Mouse (Mus musculus): ENCODE data around the gene Cog1. TPM values are rescaled to one million over a fixed set of nuclear protein-coding genes. Genes with fewer than 3 reads are reported as not detected.
A peak's percentile ranks its signal among the peaks of the same experiment; 100 is the strongest.

Cog1 gene
- total and polyA plus RNA-seq, 2 experiments from 2014 or later, result 12.3 to 26.5 TPM

GRCm38 (mm10) chr11:113691851-113692250, 42.9 kb downstream of the Cog1 start:
- no peaks in the 10 kb centered on the region for H3K27me3 ChIP-seq (ENCODE audit: control insufficient read depth, insufficient read depth, low read length)
- no peak overlapping the region for H3K27ac ChIP-seq (ENCODE audit: low read depth)
- ATAC-seq (ENCODE audit: insufficient read depth, low read depth) (no peak), DNase-seq (ENCODE audit: low spot score) (no peak)
- 62% methylated on average over 3 of the region's 3 CpGs for WGBS
- TF ChIP-seq CTCF (IDR thresholded peaks at IDR 0.05; ENCODE audit: low read depth), result no peak
- no peak for TF ChIP-seq EP300 (IDR thresholded peaks at IDR 0.05; ENCODE audit: low read depth)
- no peak overlapping the region for H3K4me2 ChIP-seq (ENCODE audit: low read depth, low read length)
- no peak overlapping the region for H3K9ac ChIP-seq (replicated peaks; ENCODE audit: low read depth, low read length)
- H3K9me3 ChIP-seq (replicated peaks; ENCODE audit: control insufficient read depth, low read length), result no peaks in the 10 kb centered on the region
- no peaks in the 10 kb centered on the region for H3K4me1 ChIP-seq (ENCODE audit: control insufficient read depth, insufficient read depth)
- no peak overlapping the region for H3K4me3 ChIP-seq (ENCODE audit: low read depth, low read length)
- peaks cover 72% of the 10 kb centered on the region for H3K36me3 ChIP-seq (replicated peaks; ENCODE audit: control insufficient read depth, insufficient read depth, low read length)

GRCm38 (mm10) chr11:113697571-113697970, 48.6 kb downstream of the Cog1 start:
- WGBS, result 63% methylated on average over 5 of the region's 5 CpGs
- Histone ChIP-seq H3K4me2 (ENCODE audit: low read depth, low read length) (no peak overlapping the region), H3K27ac (ENCODE audit: low read depth) (no peak overlapping the region), H3K36me3 (replicated peaks; ENCODE audit: control insufficient read depth, insufficient read depth, low read length) (peaks cover 33% of the 10 kb centered on the region), H3K4me1 (ENCODE audit: control insufficient read depth, insufficient read depth) (no peaks in the 10 kb centered on the region), H3K4me3 (ENCODE audit: low read depth, low read length) (no peak overlapping the region), H3K9me3 (replicated peaks; ENCODE audit: control insufficient read depth, low read length) (no peaks in the 10 kb centered on the region), H3K27me3 (ENCODE audit: control insufficient read depth, insufficient read depth, low read length) (no peaks in the 10 kb centered on the region), H3K9ac (replicated peaks; ENCODE audit: low read depth, low read length) (no peak overlapping the region)
- no peak for DNase-seq (ENCODE audit: low spot score)
- no peak for TF ChIP-seq EP300 (IDR thresholded peaks at IDR 0.05; ENCODE audit: low read depth)
- no peak for TF ChIP-seq CTCF (IDR thresholded peaks at IDR 0.05; ENCODE audit: low read depth)
- no peak for ATAC-seq (ENCODE audit: insufficient read depth, low read depth)

- DNase-seq (ENCODE audit: low spot score) (peak; percentile 4), ATAC-seq (ENCODE audit: insufficient read depth, low read depth) (no peak)
- Histone ChIP-seq H3K4me2 (ENCODE audit: low read depth, low read length) (no peak overlapping the region), H3K4me3 (ENCODE audit: low read depth, low read length) (no peak overlapping the region), H3K9me3 (replicated peaks; ENCODE audit: control insufficient read depth, low read length) (no peaks in the 10 kb centered on the region), H3K9ac (replicated peaks; ENCODE audit: low read depth, low read length) (no peak overlapping the region), H3K27ac (ENCODE audit: low read depth) (no peak overlapping the region), H3K4me1 (ENCODE audit: control insufficient read depth, insufficient read depth) (no peaks in the 10 kb centered on the region), H3K36me3 (replicated peaks; ENCODE audit: control insufficient read depth, insufficient read depth, low read length) (peaks cover 27% of the 10 kb centered on the region), H3K27me3 (ENCODE audit: control insufficient read depth, insufficient read depth, low read length) (no peaks in the 10 kb centered on the region)
- TF ChIP-seq CTCF (IDR thresholded peaks at IDR 0.05; ENCODE audit: low read depth) (no peak), EP300 (IDR thresholded peaks at IDR 0.05; ENCODE audit: low read depth) (no peak)
- WGBS, result 66% methylated on average over 12 of the region's 12 CpGs
Measured at GRCm38 (mm10) chr11:113698013-113698545, 49.1 kb downstream of the Cog1 start.

- TF ChIP-seq EP300 (IDR thresholded peaks at IDR 0.05; ENCODE audit: low read depth) (no peak), CTCF (IDR thresholded peaks at IDR 0.05; ENCODE audit: low read depth) (no peak)
- 86% methylated on average over 7 of the region's 7 CpGs for WGBS
- no peak overlapping the region for H3K4me2 ChIP-seq (ENCODE audit: low read depth, low read length)
- no peaks in the 10 kb centered on the region for H3K9me3 ChIP-seq (replicated peaks; ENCODE audit: control insufficient read depth, low read length)
- no peak for ATAC-seq (ENCODE audit: insufficient read depth, low read depth)
- H3K4me1 ChIP-seq (ENCODE audit: control insufficient read depth, insufficient read depth), result no peaks in the 10 kb centered on the region
- no peak overlapping the region for H3K27ac ChIP-seq (ENCODE audit: low read depth)
- peaks cover 12% of the 10 kb centered on the region for H3K36me3 ChIP-seq (replicated peaks; ENCODE audit: control insufficient read depth, insufficient read depth, low read length)
- H3K27me3 ChIP-seq (ENCODE audit: control insufficient read depth, insufficient read depth, low read length), result no peaks in the 10 kb centered on the region
- no peak for DNase-seq (ENCODE audit: low spot score)
- no peak overlapping the region for H3K9ac ChIP-seq (replicated peaks; ENCODE audit: low read depth, low read length)
- no peak overlapping the region for H3K4me3 ChIP-seq (ENCODE audit: low read depth, low read length)
Measured at GRCm38 (mm10) chr11:113699643-113700042, 50.7 kb downstream of the Cog1 start.

- Histone ChIP-seq H3K9ac (replicated peaks; ENCODE audit: low read depth, low read length) (no peak overlapping the region), H3K27me3 (ENCODE audit: control insufficient read depth, insufficient read depth, low read length) (no peaks in the 10 kb centered on the region), H3K36me3 (replicated peaks; ENCODE audit: control insufficient read depth, insufficient read depth, low read length) (no peaks in the 10 kb centered on the region), H3K9me3 (replicated peaks; ENCODE audit: control insufficient read depth, low read length) (no peaks in the 10 kb centered on the region), H3K4me1 (ENCODE audit: control insufficient read depth, insufficient read depth) (no peaks in the 10 kb centered on the region), H3K4me3 (ENCODE audit: low read depth, low read length) (no peak overlapping the region), H3K4me2 (ENCODE audit: low read depth, low read length) (no peak overlapping the region), H3K27ac (ENCODE audit: low read depth) (no peak overlapping the region)
- DNase-seq (ENCODE audit: low spot score) (peak; percentile 72), ATAC-seq (ENCODE audit: insufficient read depth, low read depth) (peak; percentile 69)
- 30% methylated on average over 5 of the region's 5 CpGs for WGBS
- peak; percentile 99 for TF ChIP-seq CTCF (IDR thresholded peaks at IDR 0.05; ENCODE audit: low read depth)
- no peak for TF ChIP-seq EP300 (IDR thresholded peaks at IDR 0.05; ENCODE audit: low read depth)
Measured at GRCm38 (mm10) chr11:113703758-113704157, 54.8 kb downstream of the Cog1 start.

Data from heart, postnatal 0 days (tissue).